Mouse (Mus musculus) lung, postnatal 0 days (tissue): ENCODE results near the gene Agtrap. TPM values are rescaled to one million over a fixed set of nuclear protein-coding genes. Genes with fewer than 3 reads are reported as not detected.
A peak's percentile ranks its signal among the peaks of the same experiment; 100 is the strongest.

ENCODE experiments used
- ATAC-seq: fragments of 200-750 bp; cut with Nextera tagmentation; 2 replicates; pipeline ENCODE4 v1.8.0; 2017; ENCODE audit warnings: moderate library complexity
- DNase-seq: peaks from one replicate; pipeline ENCODE4 v3.0.0-alpha.2; 2016; ENCODE audit warnings: low spot score
- H3K27ac ChIP-seq: fragments of 300-500 bp; sonication (generic); 2 replicates; pipeline ENCODE4 v1.5.1; 2014; ENCODE audit warnings: antibody characterized with exemption, mild to moderate bottlenecking, low read length, mixed read lengths
- H3K27me3 ChIP-seq: fragments of 300-500 bp; sonication (generic); replicated peaks from 2 replicates; pipeline ENCODE4 v1.6.1; 2014; ENCODE audit warnings: low read length, mixed read lengths; ENCODE audit not compliant: insufficient read depth
- H3K36me3 ChIP-seq: fragments of 300-500 bp; sonication (generic); 2 replicates; pipeline ENCODE4 v1.6.1; 2014; ENCODE audit warnings: low read length, mixed read lengths; ENCODE audit not compliant: insufficient read depth
- H3K4me1 ChIP-seq: fragments of 300-500 bp; sonication (generic); 2 replicates; pipeline ENCODE4 v1.6.1; 2014; ENCODE audit warnings: antibody characterized with exemption, low read depth, low read length, mixed read lengths; ENCODE audit not compliant: insufficient read depth
- H3K4me2 ChIP-seq: fragments of 300-500 bp; sonication (generic); replicated peaks from 2 replicates; pipeline ENCODE4 v1.6.1; 2014; ENCODE audit warnings: low read depth, mild to moderate bottlenecking, low read length, moderate library complexity, mixed read lengths
- H3K4me3 ChIP-seq: fragments of 300-500 bp; sonication (generic); 2 replicates; pipeline ENCODE4 v1.5.1; 2014; ENCODE audit warnings: low read depth, low read length
- H3K9ac ChIP-seq: fragments of 300-500 bp; sonication (generic); replicated peaks from 2 replicates; pipeline ENCODE4 v1.6.1; 2014; ENCODE audit warnings: low read depth, mild to moderate bottlenecking
- H3K9me3 ChIP-seq: fragments of 300-500 bp; sonication (generic); 2 replicates; pipeline ENCODE4 v1.6.1; 2016; ENCODE audit warnings: low read length, mixed read lengths
- CTCF ChIP-seq: IDR thresholded peaks from 2 replicates; pipeline ENCODE4 v1.5.1; 2016; ENCODE audit warnings: antibody characterized with exemption, mild to moderate bottlenecking
- EP300 ChIP-seq: IDR thresholded peaks from 2 replicates; pipeline ENCODE4 v1.6.1; 2016; ENCODE audit warnings: antibody characterized with exemption, mild to moderate bottlenecking, control low read depth
- WGBS: fragments of 180-500 bp; shearing (Covaris S2); extraction: QIAGEN DNeasy Blood & Tissue Kit; methylation state at CpG from one replicate; pipeline ENCODE4 v1.1.7; 2014; 5-methylcytosine and 5-hydroxymethylcytosine counted together
- polyA plus RNA-seq: library from polyadenylated mRNA; unstranded; fragments of >200 nt; fragmentation: Nextera tagmentation; extraction: Ambion mirVana; gene quantifications from 2 replicates; pipeline ENCODE4 v1.2.1, GENCODE M21; 2015

The Agtrap gene
- polyA plus RNA-seq, 1 experiment from 2014 or later, result 22.0 TPM

DNA sequence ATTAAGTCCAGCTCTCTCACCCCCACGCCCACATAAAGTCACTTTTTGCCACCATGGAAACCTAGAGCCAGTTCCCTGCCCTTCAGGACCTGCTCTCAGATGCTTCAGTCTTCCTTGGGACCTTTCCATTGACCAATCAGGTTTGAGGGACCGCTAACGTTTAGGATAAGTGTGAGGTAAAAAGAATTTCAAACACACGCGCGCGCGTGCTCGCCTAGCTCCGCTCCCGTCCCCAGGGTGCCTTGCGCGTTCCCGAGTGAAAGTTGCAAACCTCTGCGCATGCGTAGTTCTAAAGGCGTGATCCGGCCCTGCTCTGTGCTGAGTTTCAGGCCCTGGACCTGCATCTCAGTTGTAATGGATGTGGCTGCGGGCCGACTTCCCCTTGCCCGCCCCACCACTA, 12.6 kb downstream of the Agtrap start:
- ATAC-seq, result peak; percentile 72
- H3K27me3 ChIP-seq, result no peaks in the 10 kb centered on the region
- no peaks in the 10 kb centered on the region for H3K36me3 ChIP-seq
- WGBS, result 33% methylated on average over 21 of the region's 21 CpGs
- peak; percentile 75 for DNase-seq
- no peak for TF ChIP-seq EP300
- no peak for TF ChIP-seq CTCF
- H3K4me3 ChIP-seq, result peak overlapping the region; percentile 14; the same call in 1 of the 2 replicates
- no peak overlapping the region for H3K27ac ChIP-seq
- peak overlapping the region; percentile 53 for H3K4me2 ChIP-seq
- H3K9ac ChIP-seq, result 0 out of 2 replicates have a peak overlapping the region, but pooled peaks have one; percentile 19
- H3K9me3 ChIP-seq, result no peaks in the 10 kb centered on the region
- H3K4me1 ChIP-seq, result no peaks in the 10 kb centered on the region

DNA sequence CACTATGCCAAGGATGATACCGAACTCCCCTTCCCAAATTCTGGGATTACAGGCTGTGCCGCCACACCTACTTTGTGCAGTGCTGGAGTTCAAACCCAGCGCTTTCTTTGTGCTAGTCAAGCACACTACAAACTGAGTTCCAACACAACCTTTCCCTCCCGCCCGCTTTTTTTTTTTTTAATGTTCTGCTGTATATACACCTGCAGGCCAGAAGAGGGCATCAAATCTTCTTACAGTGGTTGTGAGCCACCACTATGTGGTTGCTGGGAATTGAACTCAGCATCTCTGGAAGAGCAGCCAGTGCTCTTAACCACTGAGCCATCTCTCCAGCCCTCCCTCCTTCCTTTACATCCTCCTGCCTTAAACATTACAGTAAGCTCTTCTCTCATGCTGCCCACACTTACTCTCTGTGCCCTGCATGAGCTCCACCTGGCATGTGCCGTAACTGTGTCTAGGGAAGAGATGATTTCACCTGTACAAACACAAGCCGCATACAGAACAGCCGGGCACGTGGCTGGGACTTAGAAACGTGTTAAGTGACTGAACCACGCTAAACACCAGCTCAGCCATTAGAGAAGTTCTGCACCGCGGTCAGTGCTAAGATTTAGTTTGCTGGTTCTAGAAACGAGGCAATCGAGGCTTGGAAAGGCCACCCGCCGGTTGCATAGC, 13.2 kb downstream of the Agtrap start:
- no peak overlapping the region for H3K27ac ChIP-seq
- WGBS, result 33% methylated on average over 17 of the region's 17 CpGs
- DNase-seq (peak; percentile 53), ATAC-seq (peak; percentile 22; the same call in 1 of the 2 replicates)
- TF ChIP-seq CTCF, result peak; percentile 60
- no peak for TF ChIP-seq EP300
- H3K4me2 ChIP-seq, result peak overlapping the region; percentile 53
- H3K27me3 ChIP-seq, result no peaks in the 10 kb centered on the region
- H3K9ac ChIP-seq, result 0 out of 2 replicates have a peak overlapping the region, but pooled peaks have one; percentile 19
- no peaks in the 10 kb centered on the region for H3K4me1 ChIP-seq
- peak overlapping the region; percentile 14; the same call in 1 of the 2 replicates for H3K4me3 ChIP-seq
- H3K36me3 ChIP-seq, result no peaks in the 10 kb centered on the region
- no peaks in the 10 kb centered on the region for H3K9me3 ChIP-seq

DNA sequence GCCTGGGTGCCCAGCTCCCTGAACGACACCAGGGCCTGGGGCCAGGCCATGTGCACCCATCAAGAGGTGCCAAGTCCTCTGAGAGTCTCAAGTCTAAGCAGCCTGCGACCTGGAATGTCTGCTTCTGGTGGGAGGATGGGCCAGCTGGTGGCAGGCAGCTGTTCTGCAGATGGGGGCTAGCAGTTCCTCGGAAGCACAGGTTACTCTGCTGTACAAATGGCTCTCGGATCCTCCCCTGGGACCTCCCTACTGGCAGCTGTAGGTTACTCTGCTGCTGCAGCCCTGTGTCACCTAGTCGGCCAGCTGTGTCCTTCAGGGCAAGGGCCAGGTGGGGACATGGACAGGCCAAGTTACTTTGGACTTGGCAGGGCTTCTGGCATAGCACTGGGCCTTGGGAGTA, 16.3 kb downstream of the Agtrap start:
- no peak for ATAC-seq
- TF ChIP-seq CTCF, result no peak
- no peak for TF ChIP-seq EP300
- no peak overlapping the region for H3K27ac ChIP-seq
- 53% methylated on average over 5 of the region's 5 CpGs for WGBS
- H3K9ac ChIP-seq, result no peak overlapping the region
- no peaks in the 10 kb centered on the region for H3K36me3 ChIP-seq
- H3K27me3 ChIP-seq, result no peaks in the 10 kb centered on the region
- no peak for DNase-seq
- no peak overlapping the region for H3K4me3 ChIP-seq
- no peaks in the 10 kb centered on the region for H3K4me1 ChIP-seq
- H3K9me3 ChIP-seq, result no peaks in the 10 kb centered on the region
- H3K4me2 ChIP-seq, result no peak overlapping the region

DNA sequence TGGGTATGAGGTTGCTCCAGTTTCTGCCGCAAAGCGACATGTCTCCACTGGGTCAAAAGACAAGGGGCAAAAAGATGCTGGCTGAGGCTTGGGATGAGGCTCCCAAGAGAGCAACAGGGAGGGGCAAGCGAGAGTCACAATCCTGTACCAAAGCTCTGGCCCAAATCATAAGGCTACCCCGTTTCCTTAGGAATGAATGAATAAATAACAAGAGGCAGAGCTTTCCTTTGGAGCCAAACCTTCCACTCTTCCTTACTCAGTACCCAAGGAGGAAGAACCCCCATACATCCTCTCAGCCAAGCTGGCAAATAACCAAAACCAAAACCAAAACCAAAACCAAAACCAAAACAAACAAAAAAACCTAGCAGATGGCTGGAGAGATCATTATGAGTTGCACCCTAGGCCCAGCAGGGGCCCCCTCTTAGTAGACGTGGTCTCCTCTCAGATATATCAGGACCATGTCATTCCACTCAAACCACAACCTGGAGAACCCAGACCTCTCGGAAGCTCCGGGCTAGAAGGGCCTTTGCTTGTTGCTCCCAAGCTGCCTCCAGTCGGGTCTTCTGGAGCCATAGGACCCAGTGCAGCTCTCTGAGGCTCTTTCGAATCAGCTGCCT, 18.1 kb downstream of the Agtrap start:
- ATAC-seq (no peak), DNase-seq (no peak)
- TF ChIP-seq CTCF (no peak), EP300 (no peak)
- 65% methylated on average over 9 of the region's 9 CpGs for WGBS
- Histone ChIP-seq H3K27me3 (no peaks in the 10 kb centered on the region), H3K27ac (no peak overlapping the region), H3K9ac (no peak overlapping the region), H3K36me3 (no peaks in the 10 kb centered on the region), H3K4me1 (no peaks in the 10 kb centered on the region), H3K4me2 (no peak overlapping the region), H3K9me3 (no peaks in the 10 kb centered on the region), H3K4me3 (no peak overlapping the region)

DNA sequence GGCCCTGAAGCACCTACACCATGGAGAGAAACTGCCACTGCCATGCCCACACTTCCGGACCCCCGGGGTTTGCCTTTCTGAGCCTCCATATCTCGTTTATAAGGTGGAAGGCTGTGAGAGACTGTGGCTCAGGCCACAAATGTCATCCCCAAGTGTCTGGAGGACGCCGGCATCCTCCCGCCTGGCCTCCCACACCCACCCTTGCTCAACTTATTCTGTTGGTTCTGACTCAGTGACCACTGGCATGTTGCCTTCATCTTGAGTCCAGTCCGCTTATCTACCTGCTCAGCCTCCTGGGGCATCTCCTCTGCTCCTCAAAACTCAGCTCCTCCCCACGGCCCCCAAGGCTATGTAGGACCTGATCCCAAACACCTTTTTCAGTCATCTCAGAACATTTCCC, 20.5 kb downstream of the Agtrap start:
- no peak for ATAC-seq
- no peaks in the 10 kb centered on the region for H3K9me3 ChIP-seq
- H3K9ac ChIP-seq, result no peak overlapping the region
- no peak overlapping the region for H3K27ac ChIP-seq
- 81% methylated on average over 8 of the region's 8 CpGs for WGBS
- H3K27me3 ChIP-seq, result no peaks in the 10 kb centered on the region
- H3K4me3 ChIP-seq, result no peak overlapping the region
- H3K36me3 ChIP-seq, result no peaks in the 10 kb centered on the region
- TF ChIP-seq EP300, result no peak
- no peak for TF ChIP-seq CTCF
- no peak for DNase-seq
- H3K4me2 ChIP-seq, result no peak overlapping the region
- no peaks in the 10 kb centered on the region for H3K4me1 ChIP-seq

DNA sequence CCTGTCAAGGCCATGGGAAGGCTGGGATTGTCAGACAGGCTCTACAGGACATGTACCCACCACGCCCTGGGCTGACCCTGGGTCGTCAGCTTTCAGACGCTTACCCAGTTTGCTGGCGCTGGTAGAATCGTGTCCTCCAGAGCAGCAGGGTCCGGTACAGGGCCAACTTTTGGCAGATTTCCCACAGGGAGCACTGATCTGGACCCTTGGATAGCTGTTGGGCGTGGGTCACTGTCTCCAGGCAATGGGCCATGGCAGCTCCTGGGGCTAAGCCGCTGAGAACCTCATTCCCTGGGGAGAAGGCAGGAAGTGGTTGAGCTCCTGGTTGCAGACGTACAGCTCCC, 21.5 kb downstream of the Agtrap start:
- no peak for TF ChIP-seq CTCF
- no peak for TF ChIP-seq EP300
- Histone ChIP-seq H3K4me1 (no peaks in the 10 kb centered on the region), H3K36me3 (no peaks in the 10 kb centered on the region), H3K9me3 (no peaks in the 10 kb centered on the region), H3K27me3 (no peaks in the 10 kb centered on the region), H3K4me2 (no peak overlapping the region), H3K9ac (no peak overlapping the region), H3K4me3 (no peak overlapping the region), H3K27ac (no peak overlapping the region)
- WGBS, result 48% methylated on average over 9 of the region's 9 CpGs
- ATAC-seq, result peak; percentile 42
- no peak for DNase-seq
